Mouse (Mus musculus) CD4-positive, CD25-positive, alpha-beta regulatory T cell, adult 2 months (primary cell): ENCODE measurements around the gene 1700057G04Rik.

ENCODE experiments used
- DNase-seq: peaks from one replicate; pipeline ENCODE4 v3.0.0-alpha.2; 2012; ENCODE audit warnings: low read depth, low spot score

Gene 1700057G04Rik

GRCm38 (mm10) chr9:92309077-92309476 lies at the start of gene 1700057G04Rik:
1700057G04Rik (plus strand) TSS chr9:92309377.
- no peak for DNase-seq

DNA sequence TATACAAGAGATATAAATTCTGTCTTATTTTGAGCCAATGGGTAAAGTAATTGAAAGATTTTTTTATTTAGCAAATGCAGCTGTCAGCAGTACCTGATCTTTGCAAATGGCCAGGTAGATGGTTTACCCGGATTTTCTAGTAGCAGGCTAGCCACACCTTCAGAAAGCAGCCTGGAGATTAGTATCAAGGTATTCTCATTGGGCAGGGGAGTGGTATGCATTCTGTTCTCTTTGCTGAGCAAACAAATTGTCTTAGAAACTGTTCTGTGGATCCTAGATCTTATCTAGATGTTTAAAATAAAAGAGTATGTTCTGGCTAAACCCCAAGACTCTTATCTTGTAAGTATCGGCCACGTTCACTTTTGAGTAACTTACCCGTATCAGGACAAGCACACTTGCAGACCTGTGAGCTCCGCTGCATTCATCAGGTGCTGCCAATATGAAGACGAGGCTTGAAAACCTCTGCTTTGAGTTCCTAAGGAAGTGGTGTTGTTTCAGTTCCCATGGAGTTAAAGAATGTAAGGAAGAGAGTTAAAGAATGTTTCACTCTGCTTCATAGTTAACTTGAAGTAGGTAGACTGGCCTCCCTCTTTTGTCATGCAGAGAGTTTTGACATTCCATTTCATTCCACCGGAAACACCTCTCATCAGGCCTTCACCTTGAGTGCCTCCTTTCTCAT lies 48.6 kb upstream of the 1700057G04Rik start:
- DNase-seq = no peak

DNA sequence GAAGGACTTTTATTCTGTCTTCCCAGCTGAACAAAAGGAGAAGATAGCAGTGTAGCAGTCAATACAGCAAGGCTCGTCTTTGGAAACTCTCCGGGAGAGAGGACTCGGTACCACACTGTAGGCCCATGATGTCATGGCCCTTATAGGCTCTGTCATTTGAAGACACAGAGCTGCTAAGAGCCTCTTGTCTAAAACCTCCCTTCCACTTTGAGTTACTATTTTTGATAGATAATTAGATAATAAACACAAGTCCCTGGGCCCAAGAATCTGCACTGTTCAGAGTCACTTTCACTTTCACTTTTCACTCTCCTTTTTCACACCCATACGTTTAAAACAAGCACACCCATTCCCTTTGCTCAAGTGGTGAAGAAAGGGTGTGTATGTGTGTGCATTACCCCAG lies 43.5 kb upstream of the 1700057G04Rik start:
- peak; percentile 60 for DNase-seq

GRCm38 (mm10) chr9:92266558-92267171 lies 42.5 kb upstream of the 1700057G04Rik start:
- no peak for DNase-seq

GRCm38 (mm10) chr9:92267732-92268131 lies 41.4 kb upstream of the 1700057G04Rik start:
- DNase-seq = no peak

GRCm38 (mm10) chr9:92269829-92270404 lies 39.3 kb upstream of the 1700057G04Rik start:
- no peak for DNase-seq

DNA sequence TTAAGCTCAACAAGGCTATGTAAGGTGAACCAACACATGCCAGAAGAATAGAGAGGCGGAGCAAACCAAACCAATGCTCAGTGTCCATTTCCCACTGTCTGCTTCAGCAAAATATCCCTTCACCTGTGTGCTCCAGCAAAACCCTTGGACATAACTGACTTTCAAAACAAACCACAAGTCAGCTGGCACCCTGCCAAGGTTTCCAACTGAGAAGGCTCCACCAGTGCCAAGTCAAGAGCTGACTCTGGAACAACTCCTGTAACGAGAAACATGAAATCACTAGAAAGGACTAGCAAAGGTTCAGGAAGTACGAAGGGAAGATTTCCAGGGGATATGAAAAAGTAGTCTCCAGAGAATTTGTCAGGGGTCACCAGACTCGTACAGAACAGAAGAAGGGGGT lies 38.2 kb upstream of the 1700057G04Rik start:
- DNase-seq = no peak

DNA sequence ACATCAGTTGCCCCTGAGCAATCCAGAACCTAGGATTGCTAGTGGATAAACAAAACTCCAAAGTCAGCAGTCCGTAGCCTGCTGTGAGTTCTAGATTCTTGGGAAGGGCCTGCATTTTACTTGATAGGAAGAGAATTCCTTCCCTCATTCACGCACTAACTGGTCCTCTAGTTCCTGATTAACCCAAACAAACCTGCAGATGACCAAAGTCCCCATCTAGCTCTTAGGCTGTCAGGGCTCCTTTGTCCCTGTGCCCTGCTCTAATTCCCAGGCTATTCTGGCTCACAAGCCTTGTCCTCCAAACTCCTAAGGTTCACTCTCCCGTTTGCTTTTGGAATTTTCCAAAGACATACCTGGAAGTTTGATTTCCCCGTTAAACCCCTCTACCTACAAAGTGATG lies 36.5 kb upstream of the 1700057G04Rik start:
- no peak for DNase-seq

DNA sequence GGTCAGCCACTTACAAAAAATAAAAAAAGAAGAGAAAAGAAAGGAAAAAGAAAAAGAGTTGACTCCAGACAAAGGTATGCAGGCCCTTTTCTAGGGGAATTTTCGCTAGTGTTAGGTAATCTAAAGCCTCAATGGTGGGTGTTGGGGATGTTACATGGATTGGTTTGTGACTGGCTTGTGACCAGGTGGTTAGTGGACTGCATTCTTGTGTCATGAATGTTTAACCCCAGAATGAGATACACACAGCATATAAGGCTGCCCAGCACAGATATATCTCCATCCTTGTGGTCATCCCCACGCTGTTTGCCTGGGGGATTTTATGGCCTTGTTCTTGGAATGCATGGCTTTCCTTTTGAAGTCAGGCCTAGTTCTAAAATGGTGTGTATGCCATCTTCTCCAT lies 35.9 kb upstream of the 1700057G04Rik start:
- no peak for DNase-seq

DNA sequence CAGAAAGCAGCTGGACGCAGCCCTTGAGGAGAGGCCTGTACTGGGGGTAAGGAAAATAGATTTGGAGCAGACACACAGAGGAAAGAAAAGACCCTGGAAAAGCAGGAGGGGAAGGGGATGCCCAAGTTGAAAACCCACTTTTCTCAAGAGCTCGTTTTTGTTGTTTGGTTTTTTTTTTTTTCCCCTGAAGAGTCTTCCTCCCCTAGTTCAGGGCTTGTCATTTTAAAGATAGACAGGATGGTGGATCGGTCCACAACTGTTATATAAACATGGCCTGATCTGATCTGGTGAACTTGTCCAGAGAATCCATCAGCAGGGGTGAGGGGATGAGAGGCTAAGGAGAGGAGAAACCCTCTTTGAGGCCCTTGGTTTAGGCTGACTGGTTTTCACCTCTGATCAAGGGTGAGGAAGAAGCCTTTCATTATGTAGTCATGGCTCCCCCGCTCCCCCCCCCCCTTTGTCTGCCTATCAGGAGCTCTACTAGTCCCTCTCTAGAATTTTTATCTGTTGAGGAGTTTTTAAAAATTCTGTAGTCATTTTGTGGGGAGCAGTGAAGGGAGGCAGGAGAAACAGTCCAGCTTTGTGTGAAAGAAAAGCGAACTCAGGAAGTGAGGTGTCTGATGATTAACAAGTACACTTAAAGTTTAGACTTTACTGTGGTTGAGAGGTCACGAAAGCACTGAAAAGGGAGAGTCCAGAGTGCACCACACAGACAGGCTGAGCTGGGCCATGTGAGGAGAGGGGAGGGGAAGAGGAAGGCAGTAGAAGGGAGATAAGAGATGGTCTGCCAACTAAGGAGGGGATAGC lies 35.0 kb upstream of the 1700057G04Rik start:
- DNase-seq = peak; percentile 69

GRCm38 (mm10) chr9:92275486-92276207 lies 33.5 kb upstream of the 1700057G04Rik start, which contains the start of gene Plscr2:
Plscr2 (plus strand) TSS chr9:92275602.
- DNase-seq = no peak

- no peak for DNase-seq
Observed at GRCm38 (mm10) chr9:92276360-92276759, 32.8 kb upstream of the 1700057G04Rik start.

GRCm38 (mm10) chr9:92280048-92280447 lies 29.1 kb upstream of the 1700057G04Rik start:
- no peak for DNase-seq

- no peak for DNase-seq
Observed at GRCm38 (mm10) chr9:92282563-92283171, 26.5 kb upstream of the 1700057G04Rik start.

DNA sequence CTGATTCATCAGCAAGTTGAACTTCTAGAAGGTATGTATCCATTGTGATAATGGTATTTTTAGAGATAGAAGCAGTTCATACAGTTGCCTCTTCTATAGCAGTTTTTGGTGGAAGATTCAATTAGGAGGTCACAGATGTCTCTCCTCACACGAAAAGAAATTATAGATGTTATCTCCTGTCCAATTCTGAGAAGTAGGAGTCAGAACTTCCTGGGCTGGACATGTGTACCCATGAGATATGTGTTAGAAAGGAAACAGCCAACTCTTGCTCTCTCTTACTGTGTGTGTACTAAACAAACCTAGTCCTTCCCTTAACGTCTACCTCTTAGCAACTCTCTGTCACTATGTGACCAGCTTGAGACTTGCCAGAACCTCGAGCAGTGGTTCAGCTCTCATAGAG lies 19.5 kb upstream of the 1700057G04Rik start:
- no peak for DNase-seq

DNA sequence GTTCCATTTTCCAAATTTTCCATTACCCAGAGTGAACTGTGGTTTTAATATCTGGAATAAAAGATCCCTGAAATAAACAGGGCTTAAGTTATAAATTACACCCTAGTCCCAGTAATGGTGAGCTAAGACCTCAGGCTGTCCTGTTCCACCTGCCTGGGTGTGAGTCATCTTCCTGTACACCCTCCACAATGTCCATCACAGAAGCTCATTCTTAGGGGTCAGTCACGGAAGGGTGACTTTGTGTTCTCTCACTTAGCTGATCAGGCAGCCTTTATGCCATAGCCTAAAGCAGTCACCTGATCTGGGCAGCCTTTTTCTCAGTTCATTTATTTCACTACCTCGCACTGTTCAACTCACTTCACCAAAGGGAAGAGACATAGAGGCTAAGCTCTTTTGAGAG lies 17.0 kb upstream of the 1700057G04Rik start:
- DNase-seq = no peak

DNA sequence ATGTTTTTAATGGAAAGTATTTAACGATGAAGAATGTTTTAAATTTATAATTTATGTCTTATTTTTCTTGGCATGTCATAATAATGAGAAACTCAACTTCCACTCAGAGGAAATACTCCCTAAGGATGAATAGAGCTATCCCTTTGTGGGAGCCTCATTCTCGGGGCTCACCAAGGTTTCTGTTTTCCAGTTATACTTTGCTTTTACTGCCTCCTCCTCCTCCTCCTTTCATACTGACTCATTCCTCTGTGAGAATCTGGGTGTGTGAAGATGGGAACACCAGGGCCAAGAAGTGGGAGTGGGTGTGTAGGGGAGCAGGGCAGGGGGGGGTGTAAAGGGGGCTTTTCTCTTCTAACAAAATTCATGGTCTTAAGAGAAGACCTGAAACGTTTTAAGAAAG lies 16.3 kb upstream of the 1700057G04Rik start:
- no peak for DNase-seq

DNA sequence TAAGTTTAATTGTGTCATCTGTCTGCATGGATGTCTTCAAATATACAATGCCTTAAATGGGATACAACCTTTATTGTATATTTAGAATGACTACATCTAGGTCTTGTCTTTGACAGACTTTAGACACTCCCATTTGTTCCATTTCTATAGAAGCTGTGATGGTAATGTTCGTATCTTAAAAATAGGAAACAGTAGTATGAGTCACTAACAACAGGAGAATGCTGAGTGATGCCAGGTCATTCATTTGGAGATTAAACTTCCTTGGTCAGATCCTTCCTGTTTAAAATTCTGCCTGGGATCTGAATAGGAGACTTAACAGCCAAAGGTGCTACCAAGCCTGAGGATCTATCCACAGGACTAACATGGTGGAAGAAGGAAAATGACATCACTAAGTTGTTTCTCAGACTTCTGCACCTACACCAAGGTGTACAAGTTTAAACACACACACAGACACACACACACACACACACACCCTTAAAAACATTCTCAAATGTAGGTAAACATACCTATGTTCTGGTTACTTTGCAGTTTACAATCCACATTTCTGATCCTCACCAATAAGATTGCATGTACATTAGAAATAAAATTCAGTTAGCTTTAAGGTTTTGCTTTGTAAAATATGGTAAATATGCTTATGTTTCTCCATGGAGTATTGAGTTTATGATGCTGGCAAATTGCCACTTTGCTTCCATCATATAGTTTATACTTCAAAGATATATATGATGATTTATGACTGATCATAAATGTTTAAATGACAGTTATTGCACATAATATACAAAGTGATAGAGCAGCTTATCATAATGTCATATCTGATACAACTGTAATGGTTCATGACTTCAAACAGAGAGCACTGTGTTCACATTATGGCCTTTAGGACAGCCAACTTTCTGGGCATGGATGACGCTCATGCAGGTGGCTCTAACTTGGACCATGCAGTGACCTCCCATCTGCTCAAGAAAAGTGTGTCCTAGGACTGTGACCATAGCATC lies 15.3 kb upstream of the 1700057G04Rik start:
- no peak for DNase-seq

- no peak for DNase-seq
Observed at GRCm38 (mm10) chr9:92298288-92298687, 10.9 kb upstream of the 1700057G04Rik start.

- DNase-seq = no peak
Observed at GRCm38 (mm10) chr9:92301213-92301612, 8.0 kb upstream of the 1700057G04Rik start.
